Mouse (Mus musculus) erythroblast, embryonic 14.5 days (primary cell): ENCODE measurements around the gene Prkag2.

ENCODE experiments used
- GATA1 ChIP-seq: IDR thresholded peaks from 2 replicates; pipeline ENCODE4 v1.6.1; 2012; ENCODE audit warnings: low read length, inconsistent platforms, mixed read lengths
- TAL1 ChIP-seq: IDR thresholded peaks from 3 replicates; pipeline ENCODE4 v1.6.1; 2012; ENCODE audit warnings: low read length, inconsistent platforms, mixed read lengths

DNA sequence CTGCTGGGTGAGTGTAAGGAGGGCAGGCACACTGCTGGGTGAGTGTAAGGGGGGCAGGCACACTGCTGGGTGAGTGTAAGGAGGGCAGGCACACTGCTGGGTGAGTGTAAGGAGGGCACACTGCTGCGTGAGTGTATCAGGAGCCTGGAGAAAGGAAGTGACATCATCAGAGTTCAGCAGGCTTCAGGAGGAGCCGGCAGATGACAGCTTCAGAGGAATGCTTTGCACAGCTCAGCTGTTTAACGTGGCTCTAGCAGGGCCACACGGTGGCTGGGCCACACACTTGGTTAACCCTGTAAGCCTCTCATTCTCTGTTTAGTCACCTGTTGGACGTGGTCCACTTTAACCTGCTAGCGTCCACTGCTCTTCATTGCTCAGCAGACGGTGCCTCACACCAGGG lies 16.6 kb downstream of the Prkag2 start:
- TF ChIP-seq GATA1 (no peak), TAL1 (no peak)
